Mouse (Mus musculus) heart, embryonic 11.5 days (tissue): ENCODE measurements around the gene Olfr433. TPM values are rescaled to one million over a fixed set of nuclear protein-coding genes. Genes with fewer than 3 reads are reported as not detected.
"Not testable (repeated sequence)": the region's sequence is repeated elsewhere in the genome, so short reads cannot be mapped to it uniquely, and the experiment has no call there.

Experiments used
- ATAC-seq: fragments of 200-750 bp; cut with Nextera tagmentation; replicated peaks from 2 replicates; pipeline ENCODE4 v1.8.0; 2017; ENCODE audit warnings: moderate library complexity; ENCODE audit not compliant: insufficient number of reproducible peaks, low FRiP score, low TSS enrichment
- H3K27ac ChIP-seq: fragments of 300-500 bp; sonication (generic); 2 replicates; pipeline ENCODE4 v1.5.1; 2014; ENCODE audit warnings: mild to moderate bottlenecking, low read depth, low read length
- H3K27me3 ChIP-seq: fragments of 300-500 bp; sonication (generic); 2 replicates; pipeline ENCODE4 v1.6.1; 2014; ENCODE audit warnings: mild to moderate bottlenecking, low read length, mixed read lengths; ENCODE audit not compliant: control insufficient read depth, insufficient read depth
- H3K36me3 ChIP-seq: fragments of 300-500 bp; sonication (generic); 2 replicates; pipeline ENCODE4 v1.6.1; 2014; ENCODE audit warnings: mild to moderate bottlenecking, low read length, moderate library complexity, mixed read lengths; ENCODE audit not compliant: control insufficient read depth, insufficient read depth
- H3K4me1 ChIP-seq: fragments of 300-500 bp; sonication (generic); 2 replicates; pipeline ENCODE4 v1.6.1; 2014; ENCODE audit warnings: low read length; ENCODE audit not compliant: control insufficient read depth, insufficient read depth
- H3K4me2 ChIP-seq: fragments of 300-500 bp; sonication (generic); 2 replicates; pipeline ENCODE4 v1.6.1; 2014; ENCODE audit warnings: mild to moderate bottlenecking, moderate library complexity
- H3K4me3 ChIP-seq: fragments of 300-500 bp; sonication (generic); 2 replicates; pipeline ENCODE4 v1.5.1; 2014; ENCODE audit warnings: low read depth, low read length
- H3K9ac ChIP-seq: fragments of 300-500 bp; sonication (generic); 2 replicates; pipeline ENCODE4 v1.6.1; 2014; ENCODE audit warnings: mild to moderate bottlenecking, low read depth, low read length, moderate library complexity
- H3K9me3 ChIP-seq: fragments of 300-500 bp; sonication (generic); replicated peaks from 2 replicates; pipeline ENCODE4 v1.6.1; 2016; ENCODE audit warnings: low read length; ENCODE audit not compliant: control insufficient read depth
- WGBS: fragments of 180-500 bp; shearing (Covaris S2); extraction: QIAGEN DNeasy Blood & Tissue Kit; methylation state at CpG from one replicate; pipeline ENCODE4 v1.1.7; 2014; ENCODE audit not compliant: insufficient replicate concordance; 5-methylcytosine and 5-hydroxymethylcytosine counted together
- polyA plus RNA-seq: library from polyadenylated mRNA; unstranded; fragments of >200 nt; fragmentation: Nextera tagmentation; extraction: Ambion mirVana; gene quantifications from 2 replicates; pipeline ENCODE4 v1.2.1, GENCODE M21; 2014

Gene Olfr433
- polyA plus RNA-seq, 1 experiment from 2014 or later = not detected

DNA sequence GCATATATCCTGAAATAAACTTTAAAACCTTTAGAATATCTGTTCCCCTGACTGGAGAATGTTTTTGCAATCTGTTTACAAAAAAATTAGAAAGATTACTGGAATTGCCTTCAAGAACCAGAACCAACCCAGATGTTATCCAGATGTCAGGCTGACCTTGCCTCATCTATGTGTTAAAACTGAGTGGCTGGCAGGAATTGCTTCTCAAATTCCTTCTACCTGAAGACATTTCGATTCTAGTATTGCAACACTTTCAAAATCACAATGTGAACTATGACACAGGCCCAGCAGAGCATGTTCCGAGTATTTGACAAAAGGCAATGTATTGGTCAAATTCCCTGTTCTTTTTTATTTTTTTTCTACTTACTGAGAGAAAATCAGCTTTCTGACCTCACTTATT lies 3.9 kb downstream of the Olfr433 start:
- Histone ChIP-seq H3K36me3 (no peaks in the 10 kb centered on the region), H3K9me3 (no peaks in the 10 kb centered on the region), H3K27me3 (no peaks in the 10 kb centered on the region), H3K4me2 (no peak overlapping the region), H3K4me3 (no peak overlapping the region), H3K4me1 (no peaks in the 10 kb centered on the region), H3K27ac (no peak overlapping the region), H3K9ac (no peak overlapping the region)
- 71% methylated on average over 2 of the region's 2 CpGs for WGBS
- ATAC-seq = no peak

- H3K9ac ChIP-seq, H3K27ac ChIP-seq, H3K4me3 ChIP-seq, ATAC-seq, H3K27me3 ChIP-seq, H3K36me3 ChIP-seq, H3K4me2 ChIP-seq, H3K4me1 ChIP-seq, H3K9me3 ChIP-seq: not testable (repeated sequence)
- 73% methylated on average over 6 of the region's 6 CpGs for WGBS
Measured at GRCm38 (mm10) chr1:174048227-174048626, 7.7 kb downstream of the Olfr433 start.

GRCm38 (mm10) chr1:174048893-174049292 lies 8.4 kb downstream of the Olfr433 start, which contains the start of gene Olfr432:
Olfr432 (plus strand) TSS chr1:174049205.
- no peak within 1 kb of the TSS for H3K9ac ChIP-seq

GRCm38 (mm10) chr1:174049357-174049756 lies 8.9 kb downstream of the Olfr433 start:
- H3K4me1 ChIP-seq, H3K36me3 ChIP-seq, H3K27me3 ChIP-seq, ATAC-seq, H3K4me2 ChIP-seq, H3K27ac ChIP-seq, H3K9ac ChIP-seq, H3K4me3 ChIP-seq, H3K9me3 ChIP-seq: not testable (repeated sequence)
- 65% methylated on average over 3 of the region's 4 CpGs for WGBS

More at GRCm38 (mm10) chr1:174048893-174049292, 8.4 kb downstream of the Olfr433 start, which contains the start of gene Olfr432:
- H3K27ac ChIP-seq = no peak within 1 kb of the TSS
- H3K4me2 ChIP-seq = no peak within 1 kb of the TSS
- no peaks in the 10 kb centered on the region for H3K4me1 ChIP-seq
- H3K36me3 ChIP-seq = no peaks in the 10 kb centered on the region
- no peak for ATAC-seq
- WGBS = 58% methylated on average over 2 of the region's 2 CpGs
- H3K4me3 ChIP-seq = no peak within 1 kb of the TSS
- no peaks in the 10 kb centered on the region for H3K9me3 ChIP-seq
- no peaks in the 10 kb centered on the region for H3K27me3 ChIP-seq

DNA sequence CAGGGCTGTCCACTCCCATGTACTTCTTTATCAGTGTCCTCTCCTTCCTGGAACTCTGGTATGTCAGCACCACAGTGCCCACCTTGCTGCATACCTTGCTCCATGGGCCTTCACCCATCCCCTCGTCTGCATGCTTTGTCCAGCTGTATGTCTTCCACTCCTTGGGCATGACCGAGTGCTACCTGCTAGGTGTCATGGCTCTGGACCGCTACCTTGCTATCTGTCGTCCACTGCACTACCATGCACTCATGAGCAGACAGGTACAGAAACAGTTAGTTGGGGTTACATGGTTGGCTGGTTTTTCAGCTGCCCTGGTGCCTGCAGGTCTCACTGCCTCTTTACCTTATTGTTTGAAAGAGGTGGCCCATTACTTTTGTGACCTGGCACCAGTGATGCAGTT lies 10.0 kb downstream of the Olfr433 start:
- ATAC-seq = no peak
- H3K9me3 ChIP-seq = no peaks in the 10 kb centered on the region
- no peak overlapping the region for H3K9ac ChIP-seq
- H3K4me2 ChIP-seq = no peak overlapping the region
- WGBS = 82% methylated on average over 4 of the region's 4 CpGs
- no peak overlapping the region for H3K4me3 ChIP-seq
- H3K27me3 ChIP-seq = no peaks in the 10 kb centered on the region
- no peaks in the 10 kb centered on the region for H3K4me1 ChIP-seq
- no peaks in the 10 kb centered on the region for H3K36me3 ChIP-seq
- no peak overlapping the region for H3K27ac ChIP-seq

DNA sequence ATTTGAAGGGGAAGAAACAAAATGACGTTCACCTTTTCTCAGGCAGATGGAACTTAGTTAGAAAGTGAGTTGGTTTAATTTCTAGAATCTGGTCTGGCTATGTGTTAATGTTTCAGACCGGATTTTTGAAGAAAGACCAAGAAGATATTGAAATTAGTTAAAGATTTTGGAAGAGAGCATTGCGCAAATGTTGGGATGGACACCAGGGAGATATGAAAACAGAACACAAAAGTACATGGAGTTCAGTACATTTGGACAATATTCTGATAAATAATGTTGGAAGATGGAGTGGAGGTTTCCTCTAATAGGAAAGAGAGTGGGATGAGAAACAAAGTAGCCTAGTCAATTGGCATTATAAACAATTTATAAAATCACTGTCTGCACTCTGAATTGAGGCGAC lies 11.0 kb downstream of the Olfr433 start:
- H3K9me3 ChIP-seq = no peaks in the 10 kb centered on the region
- no peak overlapping the region for H3K4me2 ChIP-seq
- H3K9ac ChIP-seq = no peak overlapping the region
- H3K4me3 ChIP-seq = no peak overlapping the region
- H3K4me1 ChIP-seq = no peaks in the 10 kb centered on the region
- H3K27me3 ChIP-seq = no peaks in the 10 kb centered on the region
- WGBS = 79% methylated on average over 4 of the region's 4 CpGs
- H3K27ac ChIP-seq = no peak overlapping the region
- H3K36me3 ChIP-seq = no peaks in the 10 kb centered on the region
- no peak for ATAC-seq

- 69% methylated on average over 5 of the region's 5 CpGs for WGBS
- H3K4me2 ChIP-seq = no peak overlapping the region
- no peak overlapping the region for H3K4me3 ChIP-seq
- no peaks in the 10 kb centered on the region for H3K36me3 ChIP-seq
- H3K27ac ChIP-seq = no peak overlapping the region
- H3K9me3 ChIP-seq = no peaks in the 10 kb centered on the region
- ATAC-seq = no peak
- no peaks in the 10 kb centered on the region for H3K27me3 ChIP-seq
- no peaks in the 10 kb centered on the region for H3K4me1 ChIP-seq
- no peak overlapping the region for H3K9ac ChIP-seq
Measured at GRCm38 (mm10) chr1:174051931-174052536, 11.5 kb downstream of the Olfr433 start.

DNA sequence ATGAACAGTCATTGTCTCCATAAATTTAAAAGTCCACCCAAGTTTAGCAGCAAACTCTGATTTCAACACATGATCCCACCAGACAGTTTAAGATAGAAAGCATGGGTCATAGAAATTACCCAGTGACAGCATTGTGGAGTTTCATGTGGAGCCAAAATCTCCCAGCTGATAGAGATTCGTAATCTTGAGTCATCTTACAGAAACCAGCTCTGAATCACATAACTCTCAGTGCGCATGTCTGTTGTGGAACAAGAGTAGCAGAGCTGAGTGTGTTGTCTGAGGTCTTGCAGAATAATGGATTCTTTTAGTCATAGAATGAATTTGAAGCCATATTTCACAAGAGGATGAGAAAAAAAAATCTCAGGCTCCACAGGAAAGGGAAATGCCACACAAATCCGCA lies 12.5 kb downstream of the Olfr433 start:
- Histone ChIP-seq H3K4me1 (no peaks in the 10 kb centered on the region), H3K27me3 (no peaks in the 10 kb centered on the region), H3K4me2 (no peak overlapping the region), H3K4me3 (no peak overlapping the region), H3K27ac (no peak overlapping the region), H3K9me3 (no peaks in the 10 kb centered on the region), H3K9ac (no peak overlapping the region), H3K36me3 (no peaks in the 10 kb centered on the region)
- ATAC-seq = no peak
- WGBS = 75% methylated on average over 3 of the region's 3 CpGs

DNA sequence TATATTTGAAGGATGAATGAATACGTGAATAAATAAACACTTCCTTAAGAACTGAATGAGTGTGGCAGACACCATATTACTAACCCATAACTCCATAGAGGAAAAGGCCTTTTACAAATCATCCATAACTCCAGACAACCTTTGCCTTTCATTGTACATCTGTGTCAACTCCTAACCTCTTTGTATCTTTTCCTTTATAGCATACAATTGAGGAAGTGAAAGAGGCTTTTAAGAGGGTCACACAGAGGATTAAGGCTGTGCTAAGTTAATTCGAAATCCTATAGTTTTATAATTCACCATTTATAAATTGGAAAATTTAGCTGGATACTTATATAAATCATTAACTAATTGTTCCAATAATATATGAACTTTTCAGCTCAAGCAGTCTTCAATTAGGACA lies 14.7 kb downstream of the Olfr433 start:
- Histone ChIP-seq H3K27ac (no peak overlapping the region), H3K27me3 (no peaks in the 10 kb centered on the region), H3K36me3 (no peaks in the 10 kb centered on the region), H3K4me3 (no peak overlapping the region), H3K9me3 (no peaks in the 10 kb centered on the region), H3K4me2 (no peak overlapping the region), H3K4me1 (no peaks in the 10 kb centered on the region), H3K9ac (no peak overlapping the region)
- no peak for ATAC-seq
- WGBS = 77% methylated on average over 2 of the region's 2 CpGs
